In genomic region chr2:44397209-44397608, GRCm38 (mm10) we compare ENCODE assay signal across 19 mouse cellular contexts.
A peak's percentile ranks its signal among the peaks of the same experiment; 100 is the strongest.
DNase-seq lines count a peak whose midpoint lies in the region; ATAC-seq and TF ChIP-seq lines count a peak whose summit lies in the region.
"Had no signal": no experiment of that assay in that cellular context is flagged by ENCODE, and none has a peak within 500 bp of the region (broad histone marks: within the 10 kb centered on the region; RNA-seq: fewer than 3 reads in every experiment).

No protein-coding gene starts in this region.

- no peak for TF ChIP-seq EP300 in liver, postnatal 0 days (IDR thresholded peaks at IDR 0.05; ENCODE audit: low read depth)

- H3K4me3 ChIP-seq in hindbrain, embryonic 10.5 days = no peak overlapping the region
- no peak overlapping the region for H3K4me3 ChIP-seq in hindbrain, embryonic 13.5 days
- no peak overlapping the region for H3K4me3 ChIP-seq in midbrain, embryonic 11.5 days (ENCODE audit: low read depth, low read length)
- H3K4me3 ChIP-seq in midbrain, postnatal 0 days (ENCODE audit: low read depth, low read length) = no peak overlapping the region
- H3K4me3 ChIP-seq in liver, postnatal 0 days (ENCODE audit: low read depth, low read length) = no peak overlapping the region
- no peak overlapping the region for H3K4me3 ChIP-seq in left cerebral cortex, adult 2 months
- H3K4me3 ChIP-seq: embryonic facial prominence, embryonic 12.5 days; forebrain, embryonic 15.5 days; heart, embryonic 13.5 days; hindbrain, embryonic 15.5 days had no signal

- H3K4me1 ChIP-seq in hindbrain, embryonic 10.5 days (replicated peaks) = peaks cover 30% of the 10 kb centered on the region
- 0 out of 2 replicates have a peak, but pooled peaks cover 3% of the 10 kb centered on the region for H3K4me1 ChIP-seq in hindbrain, embryonic 13.5 days (replicated peaks)
- peaks cover 19% of the 10 kb centered on the region for H3K4me1 ChIP-seq in midbrain, embryonic 11.5 days (ENCODE audit: control insufficient read depth, insufficient read depth, low read length)
- no peaks in the 10 kb centered on the region for H3K4me1 ChIP-seq in midbrain, postnatal 0 days (ENCODE audit: insufficient read depth, low read length)
- no peaks in the 10 kb centered on the region for H3K4me1 ChIP-seq in liver, postnatal 0 days (ENCODE audit: insufficient read depth)
- H3K4me1 ChIP-seq: heart, embryonic 13.5 days had no signal

- TF ChIP-seq CTCF in midbrain, postnatal 0 days (IDR thresholded peaks at IDR 0.05) = no peak
- TF ChIP-seq CTCF in liver, postnatal 0 days (IDR thresholded peaks at IDR 0.05; ENCODE audit: low read depth) = no peak
- TF ChIP-seq CTCF in left cerebral cortex, adult 2 months (IDR thresholded peaks at IDR 0.05) = no peak

- H3K36me3 ChIP-seq in hindbrain, embryonic 10.5 days = no peaks in the 10 kb centered on the region
- no peaks in the 10 kb centered on the region for H3K36me3 ChIP-seq in hindbrain, embryonic 13.5 days
- H3K36me3 ChIP-seq in midbrain, embryonic 11.5 days (ENCODE audit: control insufficient read depth, insufficient read depth, low read length) = no peaks in the 10 kb centered on the region
- H3K36me3 ChIP-seq in midbrain, postnatal 0 days (ENCODE audit: insufficient read depth, low read length) = no peaks in the 10 kb centered on the region
- H3K36me3 ChIP-seq in liver, postnatal 0 days (replicated peaks; ENCODE audit: insufficient read depth, low read length) = no peaks in the 10 kb centered on the region
- H3K36me3 ChIP-seq: embryonic facial prominence, embryonic 12.5 days; forebrain, embryonic 15.5 days; heart, embryonic 13.5 days; hindbrain, embryonic 15.5 days had no signal

- no peaks in the 10 kb centered on the region for H3K9me3 ChIP-seq in hindbrain, embryonic 10.5 days
- no peaks in the 10 kb centered on the region for H3K9me3 ChIP-seq in hindbrain, embryonic 13.5 days
- no peaks in the 10 kb centered on the region for H3K9me3 ChIP-seq in midbrain, embryonic 11.5 days (ENCODE audit: control insufficient read depth, low read length)
- H3K9me3 ChIP-seq in midbrain, postnatal 0 days (ENCODE audit: low read length) = no peaks in the 10 kb centered on the region
- H3K9me3 ChIP-seq in liver, postnatal 0 days (ENCODE audit: low read length) = no peaks in the 10 kb centered on the region
- H3K9me3 ChIP-seq: embryonic facial prominence, embryonic 12.5 days; forebrain, embryonic 15.5 days; heart, embryonic 13.5 days; hindbrain, embryonic 15.5 days had no signal

- H3K27me3 ChIP-seq in hindbrain, embryonic 10.5 days (ENCODE audit: insufficient read depth, poor library complexity, severe bottlenecking) = no peaks in the 10 kb centered on the region
- H3K27me3 ChIP-seq in hindbrain, embryonic 13.5 days = no peaks in the 10 kb centered on the region
- H3K27me3 ChIP-seq in midbrain, embryonic 11.5 days (ENCODE audit: control insufficient read depth, insufficient read depth, low read length) = no peaks in the 10 kb centered on the region
- H3K27me3 ChIP-seq in midbrain, postnatal 0 days (ENCODE audit: insufficient read depth, low read length) = no peaks in the 10 kb centered on the region
- H3K27me3 ChIP-seq in liver, postnatal 0 days (ENCODE audit: insufficient read depth, low read length) = no peaks in the 10 kb centered on the region
- H3K27me3 ChIP-seq: embryonic facial prominence, embryonic 12.5 days; forebrain, embryonic 15.5 days; heart, embryonic 13.5 days; hindbrain, embryonic 15.5 days had no signal

- DNase-seq in hindbrain, embryonic 10.5 days (ENCODE audit: low spot score) = peak; percentile 35
- DNase-seq in midbrain, embryonic 11.5 days (ENCODE audit: low spot score, missing footprints) = no peak
- no peak for DNase-seq in midbrain, postnatal 0 days (ENCODE audit: low spot score)
- DNase-seq in embryo, embryonic 11 days = peak; percentile 22
- no peak for DNase-seq in liver, postnatal 0 days
- no peak for DNase-seq in left cerebral cortex, adult 2 months (ENCODE audit: extremely low spot score in 1 of 2, low spot score in 2 of 2)
- DNase-seq: adrenal gland, postnatal 14 days; B cell, adult 2 months; cerebellum, adult 11-12 months; cerebellum, adult 9-10 months; cerebellum, postnatal 25 days; gastrocnemius, postnatal 36 days; heart, adult 11 months; heart, postnatal 36 days had no signal

- H3K9ac ChIP-seq in hindbrain, embryonic 13.5 days = no peak overlapping the region
- no peak overlapping the region for H3K9ac ChIP-seq in midbrain, embryonic 11.5 days (ENCODE audit: low read length)
- no peak overlapping the region for H3K9ac ChIP-seq in midbrain, postnatal 0 days (replicated peaks; ENCODE audit: low read length, poor library complexity, severe bottlenecking)
- H3K9ac ChIP-seq in liver, postnatal 0 days (replicated peaks) = no peak overlapping the region
- H3K9ac ChIP-seq: embryonic facial prominence, embryonic 12.5 days; forebrain, embryonic 15.5 days; heart, embryonic 13.5 days; hindbrain, embryonic 15.5 days had no signal

- peak overlapping the region; percentile 74 for H3K27ac ChIP-seq in hindbrain, embryonic 10.5 days
- H3K27ac ChIP-seq in hindbrain, embryonic 13.5 days = no peak overlapping the region
- no peak overlapping the region for H3K27ac ChIP-seq in midbrain, embryonic 11.5 days (ENCODE audit: low read depth, low read length)
- H3K27ac ChIP-seq in midbrain, postnatal 0 days (ENCODE audit: low read depth, low read length) = no peak overlapping the region
- H3K27ac ChIP-seq in liver, postnatal 0 days (ENCODE audit: low read depth) = no peak overlapping the region
- H3K27ac ChIP-seq in left cerebral cortex, adult 2 months = no peak overlapping the region
- H3K27ac ChIP-seq: embryonic facial prominence, embryonic 12.5 days; forebrain, embryonic 15.5 days; heart, embryonic 13.5 days; hindbrain, embryonic 15.5 days had no signal

- no peak for ATAC-seq in hindbrain, embryonic 13.5 days (ENCODE audit: low FRiP score)
- ATAC-seq in midbrain, embryonic 11.5 days (ENCODE audit: low FRiP score) = peak; percentile 54
- ATAC-seq in midbrain, postnatal 0 days (ENCODE audit: low FRiP score) = no peak
- ATAC-seq in liver, postnatal 0 days = no peak

- 3% methylated on average over 1 of the region's 1 CpGs for WGBS in hindbrain, embryonic 10.5 days
- 0% methylated on average over 1 of the region's 1 CpGs for WGBS in hindbrain, embryonic 13.5 days
- 3% methylated on average over 1 of the region's 1 CpGs for WGBS in midbrain, embryonic 11.5 days
- 12% methylated on average over 1 of the region's 1 CpGs for WGBS in midbrain, postnatal 0 days
- 46% methylated on average over 1 of the region's 1 CpGs for WGBS in liver, postnatal 0 days (ENCODE audit: insufficient replicate concordance)

- intact Hi-C loops in left cerebral cortex, adult 2 months (cut with DNase I) = no loop called here

- no peak overlapping the region for H3K4me2 ChIP-seq in hindbrain, embryonic 13.5 days
- H3K4me2 ChIP-seq in midbrain, embryonic 11.5 days = no peak overlapping the region
- no peak overlapping the region for H3K4me2 ChIP-seq in midbrain, postnatal 0 days (ENCODE audit: low read depth, low read length, poor library complexity, severe bottlenecking)
- no peak overlapping the region for H3K4me2 ChIP-seq in liver, postnatal 0 days (ENCODE audit: low read depth, low read length)
- H3K4me2 ChIP-seq: embryonic facial prominence, embryonic 12.5 days; forebrain, embryonic 15.5 days; heart, embryonic 13.5 days; hindbrain, embryonic 15.5 days had no signal

Comparison
In these comparisons a context has a peak if more than half of its experiments do, and no peak if none do; other contexts are left out.
1. DNase-seq: peak in hindbrain, embryonic 10.5 days (single experiment) and embryo, embryonic 11 days (single experiment); none in midbrain, embryonic 11.5 days (single experiment), midbrain, postnatal 0 days (single experiment), liver, postnatal 0 days (single experiment) and left cerebral cortex, adult 2 months (0 of 2).